Mouse (Mus musculus) spleen, postnatal 36 days (tissue): ENCODE data around the gene Cbfa2t2.

Experiments
- DNase-seq, 2 experiments: peaks; one replicate each; pipeline ENCODE4 v3.0.0; 2022; ENCODE audit warnings: low spot score in 2 of 2, mixed read lengths in 1 of 2

Gene Cbfa2t2

DNA sequence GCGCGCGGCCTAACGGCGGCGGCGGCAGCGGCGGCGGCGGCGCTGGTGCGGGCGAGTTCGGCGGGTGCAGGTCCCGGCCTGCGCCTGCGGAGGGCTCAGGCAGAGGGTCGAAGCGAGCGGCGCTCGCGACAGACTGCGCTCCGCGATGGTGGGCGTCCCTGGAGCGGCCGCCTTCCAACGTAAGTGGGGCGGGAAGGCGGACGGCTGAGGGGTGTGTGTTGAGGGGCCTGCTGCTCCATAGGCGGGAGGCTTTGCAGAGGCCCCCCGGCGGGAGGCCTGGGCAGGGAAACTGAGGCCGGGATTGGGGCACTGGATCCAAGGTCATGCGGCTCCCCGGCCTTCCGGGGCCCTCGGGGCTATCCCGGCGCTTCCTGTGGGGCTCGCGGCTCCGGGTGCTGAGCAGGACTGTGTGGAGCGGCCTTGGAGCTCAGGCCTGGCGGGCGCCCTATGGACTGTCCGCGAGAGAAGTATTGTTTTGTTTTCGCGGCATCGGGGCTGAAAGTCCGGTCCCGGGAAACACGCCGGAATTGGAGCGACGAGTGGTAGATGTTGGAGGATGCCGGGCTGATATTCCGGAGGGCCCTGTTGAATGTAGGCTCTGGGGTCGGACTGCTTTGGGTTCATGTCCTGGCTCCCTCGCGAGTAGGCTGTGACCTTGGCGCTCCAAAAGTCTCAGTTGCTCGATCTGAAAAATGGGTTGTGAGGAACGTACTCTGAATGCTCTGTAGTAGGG lies at the start of gene Cbfa2t2:
Cbfa2t2 (plus strand) TSS at position 24 of the 733 bp plus-strand sequence.
- peak in 1 of 2 experiments; percentile 46 for DNase-seq

DNA sequence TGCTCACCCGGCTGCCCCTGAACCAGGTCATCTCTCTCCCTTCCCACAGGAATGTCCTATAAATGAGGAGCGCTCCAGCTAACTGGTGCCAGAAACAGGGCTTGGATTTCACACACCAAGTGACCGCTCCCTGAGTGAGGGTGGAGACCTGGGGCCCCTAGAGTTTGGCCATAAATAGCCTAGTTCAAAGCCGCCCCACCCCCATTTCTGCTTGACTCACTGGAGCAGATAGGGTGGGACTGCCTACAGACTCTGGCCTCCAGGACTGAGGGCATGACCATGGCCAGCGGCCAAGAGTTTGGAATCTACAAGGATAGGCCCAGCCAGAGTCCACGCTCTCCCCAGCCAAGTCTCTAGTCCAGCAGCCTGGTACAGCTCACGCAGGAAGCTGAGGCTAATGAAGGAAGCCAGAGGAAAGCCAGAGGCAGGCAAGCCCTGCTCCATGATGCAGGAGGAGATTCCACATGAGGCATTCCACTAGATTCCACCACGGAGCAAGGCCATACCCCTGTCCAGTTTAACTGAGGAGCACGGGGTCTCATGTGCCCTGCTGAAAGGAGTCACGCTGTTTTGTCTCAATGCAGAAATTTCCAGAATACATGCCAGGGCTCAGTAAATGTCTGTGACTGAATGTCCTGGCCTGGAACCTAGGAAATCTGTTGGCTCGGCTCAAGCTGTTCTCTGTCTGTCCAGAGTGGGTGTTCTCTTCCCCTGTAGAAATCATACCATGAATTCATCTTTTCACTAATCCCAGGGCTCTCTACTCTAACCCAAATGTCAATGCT lies 45.9 kb upstream of the Cbfa2t2 start:
- peak in 1 of 2 experiments; percentile 13 for DNase-seq

DNA sequence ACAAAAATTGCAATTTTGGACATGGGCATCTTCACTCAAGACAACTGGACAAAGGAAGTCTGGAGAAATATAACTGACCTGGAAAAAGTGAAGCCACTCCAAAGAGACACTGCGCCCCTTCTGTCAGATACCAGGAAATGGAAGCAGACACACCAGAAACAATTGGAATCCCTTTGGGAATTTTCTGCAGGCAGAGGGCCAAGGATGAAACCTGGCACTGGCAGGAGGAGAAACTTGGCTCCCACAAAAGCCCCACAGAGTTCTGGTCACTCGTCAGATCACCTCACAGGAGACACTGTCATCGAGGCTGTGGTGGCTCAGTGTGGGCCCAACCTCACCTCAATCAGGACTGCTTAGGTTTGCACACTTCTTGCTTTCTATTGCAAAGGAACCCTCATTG lies 41.7 kb upstream of the Cbfa2t2 start:
- DNase-seq = no peak

DNA sequence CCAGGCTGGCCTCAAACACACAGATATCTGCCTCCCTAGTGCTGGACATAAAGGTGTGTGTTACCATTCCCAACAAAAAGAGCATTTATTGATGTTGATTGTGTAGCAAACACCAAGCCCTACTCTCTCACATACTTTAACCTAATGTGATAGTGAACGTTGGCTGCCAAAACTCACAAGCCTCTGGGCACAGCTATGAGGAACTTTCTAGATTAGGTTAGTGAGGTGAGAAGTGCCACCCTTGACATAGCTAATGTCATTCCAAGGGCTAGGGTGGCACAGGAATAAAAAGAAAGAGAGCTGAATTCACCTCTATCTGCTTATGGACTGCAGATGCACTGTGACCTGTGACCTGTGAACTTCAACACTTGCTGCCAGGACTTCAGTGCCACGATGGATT lies 39.8 kb upstream of the Cbfa2t2 start:
- no peak for DNase-seq

DNA sequence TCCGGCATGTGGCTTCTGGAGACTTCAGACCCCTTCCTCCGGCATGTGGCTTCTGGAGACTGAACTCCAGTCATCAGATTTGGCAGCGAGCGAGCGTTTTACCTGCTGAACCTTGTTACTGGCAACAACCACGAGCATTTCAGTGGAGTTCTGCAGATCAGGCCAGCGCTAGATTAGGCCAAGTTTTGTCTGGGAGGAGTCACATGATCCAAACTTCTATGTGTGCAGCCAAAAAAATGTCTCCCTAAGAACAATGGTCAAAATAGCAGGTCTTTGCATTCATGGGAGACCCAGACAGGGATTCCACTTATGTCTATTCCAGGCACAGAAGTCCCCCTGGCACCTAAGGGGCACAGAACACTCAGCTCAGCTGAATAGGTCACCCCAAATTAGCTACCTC lies 38.0 kb upstream of the Cbfa2t2 start:
- no peak for DNase-seq

DNA sequence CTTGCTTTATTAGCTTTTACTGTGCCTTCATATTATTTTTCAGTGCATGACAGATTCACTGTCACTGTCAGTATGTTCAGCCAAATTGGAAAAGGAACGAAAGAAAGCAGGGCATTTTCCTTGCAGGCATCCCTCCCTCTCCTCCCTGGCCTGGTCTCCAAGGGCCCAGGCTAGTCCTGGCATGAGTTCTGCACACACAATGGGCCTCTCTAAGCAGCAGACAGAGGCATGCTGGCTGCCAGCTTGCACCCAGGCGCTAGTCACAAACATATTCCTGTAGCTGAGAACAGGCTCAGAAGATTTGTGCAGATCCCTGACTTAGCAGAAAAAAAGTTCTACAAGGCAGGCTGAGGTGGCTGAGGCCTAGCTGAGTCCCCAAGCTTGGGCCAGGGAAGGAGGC lies 37.0 kb upstream of the Cbfa2t2 start:
- DNase-seq = no peak

DNA sequence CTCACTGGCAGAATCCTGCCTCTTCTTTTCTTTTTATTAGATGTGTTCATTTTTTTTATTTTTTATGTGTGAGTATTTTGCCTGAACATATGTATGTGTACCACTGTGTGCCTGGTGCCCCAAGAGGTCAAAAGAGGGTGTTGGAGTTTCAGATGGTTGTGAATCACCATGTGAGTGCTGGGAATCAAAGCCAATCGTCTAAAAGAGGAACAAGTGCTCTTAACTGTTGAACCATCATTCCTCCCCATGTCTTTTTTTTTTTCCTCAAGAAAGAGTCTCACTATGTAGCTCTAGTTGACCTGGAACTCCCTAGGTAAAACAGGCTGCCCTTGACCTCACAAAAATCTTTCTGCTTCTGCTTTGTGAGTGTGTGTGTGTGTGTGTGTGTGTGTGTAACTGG lies 34.3 kb upstream of the Cbfa2t2 start:
- no peak for DNase-seq

DNA sequence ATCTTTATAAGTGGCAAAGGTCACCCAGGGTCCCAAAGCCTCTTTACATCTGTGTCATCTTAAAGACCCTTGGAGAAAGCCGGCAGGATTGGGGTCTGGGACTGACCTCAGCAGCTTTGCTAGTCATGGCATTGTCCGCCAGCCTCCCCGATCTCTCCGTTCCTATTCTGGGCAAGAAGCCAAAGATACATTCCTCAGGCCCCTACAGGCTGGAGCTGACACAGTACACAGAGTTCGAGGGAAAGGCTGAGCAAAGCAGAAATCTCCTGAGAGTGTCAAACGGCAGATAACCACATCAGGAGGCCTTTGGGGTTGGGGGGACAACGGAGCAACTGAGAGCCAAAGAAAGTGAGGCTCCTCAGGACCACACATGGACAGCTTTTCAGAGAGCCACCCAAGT lies 33.5 kb upstream of the Cbfa2t2 start:
- DNase-seq = no peak

DNA sequence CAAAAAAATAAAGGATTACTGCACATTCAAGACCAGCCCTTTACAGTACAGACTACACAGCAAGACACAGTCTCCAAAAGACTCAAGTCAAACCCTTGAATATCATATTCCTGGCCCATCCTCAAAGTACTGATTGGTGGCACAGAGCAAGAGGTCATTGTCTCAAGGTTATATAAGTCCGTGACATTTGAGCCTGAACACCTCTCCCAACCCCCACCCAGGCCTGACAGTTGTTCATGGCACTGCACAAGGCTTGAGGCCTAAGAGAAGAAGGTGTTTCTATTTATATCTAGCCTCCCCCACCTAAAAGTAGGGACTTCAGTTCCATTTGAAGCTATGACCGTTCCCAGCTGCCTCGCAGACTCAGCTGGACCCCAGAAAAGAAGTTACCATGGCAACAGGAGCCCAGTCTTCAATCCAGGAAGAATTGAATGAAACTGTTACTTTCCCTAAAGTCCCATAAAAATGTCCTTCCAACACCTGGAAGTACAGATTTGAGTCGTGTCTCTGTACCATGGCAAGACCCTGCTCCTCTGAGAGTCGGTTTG lies 30.8 kb upstream of the Cbfa2t2 start:
- no peak for DNase-seq

DNA sequence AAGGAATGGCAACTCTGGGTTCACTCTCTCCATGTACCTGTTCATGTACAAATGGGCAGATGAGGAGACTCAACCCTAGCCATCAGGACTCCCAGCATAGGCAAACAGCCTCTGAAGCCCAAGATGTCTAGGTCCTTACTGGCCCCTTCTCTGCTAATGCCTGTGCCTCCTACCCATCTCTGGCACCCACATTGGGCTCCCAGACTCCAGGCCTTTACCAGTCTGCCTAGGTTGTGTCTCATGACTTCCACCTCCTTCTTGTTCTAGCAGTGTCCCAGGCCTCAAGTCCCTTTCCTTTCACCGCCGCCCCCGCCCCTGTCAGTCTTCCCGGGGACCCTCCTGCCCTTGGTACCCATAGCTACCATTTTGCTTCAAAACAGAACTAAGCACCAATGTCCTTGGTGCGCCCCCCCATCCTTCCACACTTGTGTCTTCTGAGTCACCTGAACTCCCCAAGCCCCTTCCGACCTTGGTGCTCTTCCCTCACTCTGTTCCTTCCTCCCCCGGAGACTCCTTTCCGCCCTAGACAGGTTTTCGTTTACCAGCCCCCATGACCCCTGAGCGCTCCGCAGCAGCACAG lies 29.1 kb upstream of the Cbfa2t2 start:
- DNase-seq = no peak

DNA sequence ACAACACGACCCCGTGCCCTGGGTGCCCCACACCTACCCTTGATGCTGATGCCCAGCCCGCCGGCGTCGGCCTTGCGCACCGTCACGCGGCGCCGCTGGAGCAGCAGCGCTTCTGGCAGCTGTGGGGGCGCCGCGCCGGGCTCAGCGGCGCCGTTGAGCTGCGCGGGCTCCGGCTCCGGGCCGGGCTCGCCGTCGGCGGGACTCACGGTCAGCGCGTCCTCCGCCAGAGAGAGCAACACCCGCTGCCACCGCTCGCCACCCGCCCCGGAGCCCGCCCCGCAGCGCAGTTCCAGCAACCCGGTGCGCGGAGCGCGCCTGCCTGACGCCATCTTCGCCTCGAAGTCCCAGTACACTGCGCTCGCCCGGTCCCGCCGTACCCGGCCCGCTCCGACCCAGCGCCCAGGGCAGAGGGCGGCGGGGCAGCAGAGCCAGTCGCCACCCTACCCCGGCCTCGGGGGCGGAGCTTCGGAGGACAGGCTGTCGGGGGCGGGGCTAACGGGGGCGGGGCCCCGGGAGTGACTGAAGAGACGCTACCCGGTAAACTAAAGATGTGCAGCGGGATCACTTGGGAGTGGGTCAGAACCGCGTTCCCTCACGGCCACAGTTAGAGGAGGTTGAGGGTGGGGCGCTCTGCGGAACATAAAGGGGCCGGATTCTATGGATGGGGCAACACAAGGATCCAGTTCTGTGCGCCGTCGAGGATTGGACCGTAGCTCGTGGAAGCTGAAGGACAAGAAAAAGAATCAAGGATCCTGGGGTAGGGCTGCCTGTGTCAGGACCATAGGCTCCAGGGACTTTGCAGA lies 28.4 kb upstream of the Cbfa2t2 start, which contains the start of gene Snta1:
Snta1 (minus strand) TSS at position 457 of the 803 bp plus-strand sequence.
- DNase-seq = peak; percentile 71 to 78

DNA sequence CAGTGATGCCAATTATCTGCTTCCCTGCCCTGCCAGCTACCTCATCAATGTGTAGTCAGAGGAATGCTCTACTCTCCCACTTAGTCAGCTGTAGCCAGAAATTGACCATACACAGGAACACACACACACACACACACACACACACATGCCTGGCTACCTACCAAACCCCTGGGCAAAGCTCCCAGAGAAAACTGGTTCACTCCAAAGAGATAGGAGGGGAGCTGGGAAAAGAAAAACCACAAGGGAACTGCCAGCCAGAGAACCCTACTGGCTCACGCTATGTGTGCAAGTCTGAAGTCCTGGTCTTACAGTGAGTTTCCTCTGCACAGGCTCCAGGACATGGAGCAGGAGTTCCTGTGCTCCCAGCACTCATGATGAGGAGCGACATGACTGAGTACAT lies 25.9 kb upstream of the Cbfa2t2 start:
- DNase-seq = no peak

DNA sequence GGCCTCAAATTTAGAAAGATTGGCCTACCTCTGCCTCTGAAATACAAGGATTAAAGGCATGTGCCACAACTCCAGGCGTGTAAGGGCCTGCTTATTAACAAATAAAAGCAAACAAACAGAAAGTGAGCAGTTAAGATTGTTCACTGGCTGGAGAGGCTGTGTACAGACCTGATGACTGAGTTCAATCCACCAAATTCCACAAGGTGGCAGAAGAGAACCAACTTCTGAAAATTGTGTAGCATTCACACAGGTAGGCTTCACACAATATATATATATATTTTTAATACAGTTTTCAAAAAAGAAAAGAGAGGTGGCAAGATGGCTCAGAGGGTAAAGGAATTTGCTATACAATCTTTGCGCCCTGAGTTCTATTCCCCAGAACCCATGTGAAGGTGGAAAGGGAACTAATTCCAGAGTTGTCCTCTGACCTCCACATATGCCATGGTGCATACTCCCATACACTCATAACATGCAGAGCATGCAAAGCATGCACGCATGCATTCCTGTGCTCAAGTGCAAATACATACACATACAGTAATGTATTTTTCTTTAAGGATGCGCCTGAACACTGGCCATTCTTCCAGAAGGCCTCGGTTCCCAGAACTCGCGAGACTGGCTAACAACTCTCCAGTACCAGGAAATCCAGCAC lies 24.1 kb upstream of the Cbfa2t2 start:
- DNase-seq = peak; percentile 21 to 27

DNA sequence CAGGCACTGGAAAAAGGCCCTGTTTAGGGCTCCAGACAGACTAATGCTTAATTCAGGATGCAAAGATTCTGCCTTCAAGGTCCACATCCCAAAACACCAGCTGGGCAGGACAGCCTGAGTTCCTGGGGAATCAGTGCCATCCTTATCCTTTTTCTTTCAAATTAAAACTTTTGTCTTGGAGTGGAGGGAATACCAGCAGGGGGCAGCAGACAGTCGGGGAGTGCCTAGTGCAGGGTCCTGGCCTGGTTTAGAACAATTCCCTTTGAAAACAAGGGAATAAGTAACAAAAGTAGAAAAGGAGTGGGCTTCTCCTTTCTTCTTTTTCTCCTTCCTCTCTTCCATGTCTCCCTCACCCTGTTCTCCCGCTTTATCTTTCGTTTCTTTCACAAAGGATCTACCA lies 19.2 kb upstream of the Cbfa2t2 start:
- peak; percentile 23 to 42 for DNase-seq

DNA sequence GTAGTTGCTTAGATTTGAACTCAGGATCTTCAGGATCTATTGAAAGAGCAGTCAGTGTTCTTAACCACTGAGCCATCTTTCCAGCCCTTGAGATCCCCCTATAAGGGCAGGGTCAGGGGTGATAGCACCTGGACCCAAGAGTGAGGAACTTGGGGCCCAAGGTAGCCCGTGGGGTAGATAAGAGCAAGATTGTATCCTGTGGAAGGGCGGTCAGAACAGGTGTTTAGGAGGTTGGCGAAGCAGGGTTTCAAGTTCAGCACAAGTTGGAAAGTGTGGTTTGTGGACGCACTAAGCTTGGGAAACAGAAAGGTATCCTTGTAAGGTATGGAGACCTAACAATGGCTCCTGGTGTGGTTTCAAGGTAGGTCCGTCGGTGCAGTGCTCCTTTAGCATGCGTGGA lies 18.3 kb upstream of the Cbfa2t2 start:
- DNase-seq = no peak

DNA sequence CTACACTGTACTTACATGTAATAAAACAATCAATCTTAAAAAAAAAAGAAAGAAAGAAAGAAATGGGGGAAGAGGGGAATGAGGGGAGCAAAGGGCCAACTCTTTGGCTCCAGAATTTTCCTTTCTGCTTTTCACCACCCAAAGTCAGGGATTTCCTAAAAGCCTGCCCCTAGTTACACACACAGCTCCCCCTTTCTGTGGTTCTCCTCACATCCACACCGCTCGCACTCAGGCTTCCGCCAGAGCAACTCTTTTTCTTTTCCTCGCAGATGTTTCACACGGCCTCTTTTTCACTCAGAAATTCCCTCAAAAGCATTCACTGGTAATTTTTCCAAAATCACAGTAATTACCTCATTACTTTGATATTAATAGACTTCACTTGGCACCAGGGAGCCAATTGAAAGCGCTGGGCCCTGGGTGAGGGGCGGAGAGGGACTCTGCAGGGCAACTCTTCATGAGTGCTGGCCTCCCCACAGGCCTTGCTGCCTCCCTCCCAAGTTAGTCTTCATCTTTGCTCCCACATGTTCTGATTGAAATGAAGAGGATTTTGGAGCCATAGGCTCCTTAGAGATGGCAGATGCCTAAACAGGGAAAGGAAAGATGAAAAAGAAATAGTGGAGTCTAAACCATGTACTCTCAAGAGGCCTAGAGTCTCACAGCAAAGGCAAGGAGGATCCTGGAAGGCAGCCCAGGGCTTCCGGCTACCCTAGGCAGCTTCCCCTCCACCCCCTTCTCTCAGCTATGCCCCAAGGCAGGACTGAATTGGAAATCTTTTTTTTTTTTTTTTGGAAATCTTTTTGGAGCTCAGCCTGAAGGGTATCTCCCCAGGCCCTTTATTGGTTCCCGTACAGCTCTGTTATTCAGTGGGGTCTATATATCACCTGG lies 16.4 kb upstream of the Cbfa2t2 start:
- no peak for DNase-seq

DNA sequence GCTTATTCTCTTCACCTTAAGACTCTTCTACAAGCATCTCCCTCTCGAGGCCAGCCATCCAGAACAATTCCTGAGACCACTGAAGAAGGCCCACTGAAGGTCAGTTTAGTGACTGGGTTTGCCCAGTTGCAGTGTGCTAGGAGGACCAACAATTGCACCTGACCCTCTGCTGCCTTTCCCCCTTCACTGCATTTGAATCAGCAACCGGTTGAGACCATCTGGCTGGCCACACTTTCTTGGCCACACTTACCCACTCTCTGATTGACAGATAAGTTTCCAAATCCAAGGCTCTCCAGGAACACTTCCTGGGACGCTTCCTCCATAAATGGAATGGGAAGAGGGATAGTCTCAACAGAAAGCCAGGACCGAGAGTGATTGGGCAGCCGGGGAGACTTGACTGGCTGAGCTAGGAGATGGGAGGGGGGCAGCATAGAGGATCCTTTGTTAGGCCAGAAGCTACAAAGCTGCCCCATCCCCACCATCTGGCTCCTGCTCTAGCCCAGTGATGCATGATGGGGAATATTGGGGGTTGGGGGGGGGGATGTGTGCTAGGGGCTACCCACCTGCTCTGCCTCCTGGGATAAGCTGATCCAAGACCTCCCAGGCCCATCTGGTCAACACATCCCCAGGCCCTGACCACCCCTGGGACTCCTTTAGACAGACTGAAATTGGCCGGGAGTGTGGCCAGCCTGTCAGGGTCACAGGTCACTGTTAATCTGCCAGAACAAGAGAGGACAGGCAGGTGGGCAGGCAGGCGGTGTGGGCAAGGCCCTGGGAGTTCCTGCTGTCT lies 15.1 kb upstream of the Cbfa2t2 start:
- no peak for DNase-seq

DNA sequence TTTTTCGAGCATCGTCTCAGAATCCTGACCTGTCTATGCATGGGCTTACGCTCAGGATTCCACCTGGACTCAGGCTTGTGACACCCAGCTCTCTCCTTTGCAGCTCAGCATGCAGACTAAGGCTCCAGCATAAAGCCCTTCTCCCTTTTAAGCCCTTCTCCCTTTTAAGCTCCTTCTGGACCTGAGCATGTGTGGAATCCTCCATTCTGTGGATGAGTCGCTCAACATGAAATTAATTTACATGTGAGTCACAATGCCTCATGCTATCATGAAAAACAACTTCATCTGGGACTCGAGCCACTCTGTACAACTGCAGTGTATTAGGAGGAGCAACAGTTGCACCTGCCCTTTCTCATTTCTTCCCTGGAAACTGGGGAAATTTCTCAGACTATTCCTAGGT lies 14.1 kb upstream of the Cbfa2t2 start:
- no peak for DNase-seq

DNA sequence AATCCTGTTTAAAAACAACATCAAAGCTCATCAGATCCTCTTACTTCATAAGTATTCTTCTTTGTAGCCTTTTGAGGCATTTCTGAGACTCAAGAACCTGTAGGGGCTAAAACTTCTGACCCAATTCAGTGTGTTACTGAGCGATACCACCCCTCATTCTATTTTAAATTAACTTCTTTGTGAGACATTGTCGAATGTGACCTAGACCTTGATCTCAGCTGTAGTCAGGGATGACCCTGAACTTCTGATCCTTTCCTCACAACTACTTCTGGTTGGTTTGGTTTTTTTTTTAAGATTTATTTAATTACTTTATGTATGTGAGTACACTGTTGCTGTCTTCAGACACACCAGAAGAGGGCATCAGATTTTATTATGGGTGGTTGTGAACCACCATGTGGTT lies 12.7 kb upstream of the Cbfa2t2 start:
- DNase-seq = no peak
